Mouse (Mus musculus): ENCODE results near the gene Mfsd9. TPM values are rescaled to one million over a fixed set of nuclear protein-coding genes. Genes with fewer than 3 reads are reported as not detected.

The Mfsd9 gene
- polyA plus RNA-seq, 1 experiment from 2014 or later = 3.0 TPM

- DNase-seq (ENCODE audit: low spot score, missing footprints) (no peak), ATAC-seq (ENCODE audit: low FRiP score) (no peak)
- H3K27ac ChIP-seq (ENCODE audit: low read depth, low read length) = no peak overlapping the region
- 89% methylated on average over 7 of the region's 7 CpGs for WGBS
- H3K9me3 ChIP-seq (ENCODE audit: control insufficient read depth, low read length) = no peaks in the 10 kb centered on the region
- no peak overlapping the region for H3K4me2 ChIP-seq
- no peaks in the 10 kb centered on the region for H3K36me3 ChIP-seq (ENCODE audit: control insufficient read depth, insufficient read depth, low read length)
- H3K27me3 ChIP-seq (ENCODE audit: control insufficient read depth, insufficient read depth, low read length) = no peaks in the 10 kb centered on the region
- no peak overlapping the region for H3K4me3 ChIP-seq (ENCODE audit: low read depth, low read length)
- H3K9ac ChIP-seq (ENCODE audit: low read length) = no peak overlapping the region
- no peaks in the 10 kb centered on the region for H3K4me1 ChIP-seq (ENCODE audit: control insufficient read depth, insufficient read depth, low read length)
These were observed 19.1 kb downstream of the Mfsd9 start for GRCm38 (mm10) chr1:40771196-40771970.

GRCm38 (mm10) chr1:40769331-40769894 lies 21.1 kb downstream of the Mfsd9 start:
- H3K9ac ChIP-seq (ENCODE audit: low read length) = no peak overlapping the region
- DNase-seq (ENCODE audit: low spot score, missing footprints) = no peak
- WGBS = 67% methylated on average over 4 of the region's 4 CpGs
- no peaks in the 10 kb centered on the region for H3K9me3 ChIP-seq (ENCODE audit: control insufficient read depth, low read length)
- no peaks in the 10 kb centered on the region for H3K4me1 ChIP-seq (ENCODE audit: control insufficient read depth, insufficient read depth, low read length)
- ATAC-seq (ENCODE audit: low FRiP score) = no peak
- no peaks in the 10 kb centered on the region for H3K27me3 ChIP-seq (ENCODE audit: control insufficient read depth, insufficient read depth, low read length)
- H3K4me2 ChIP-seq = no peak overlapping the region
- no peaks in the 10 kb centered on the region for H3K36me3 ChIP-seq (ENCODE audit: control insufficient read depth, insufficient read depth, low read length)
- H3K27ac ChIP-seq (ENCODE audit: low read depth, low read length) = no peak overlapping the region
- H3K4me3 ChIP-seq (ENCODE audit: low read depth, low read length) = no peak overlapping the region

- H3K4me1 ChIP-seq (ENCODE audit: control insufficient read depth, insufficient read depth, low read length) = no peaks in the 10 kb centered on the region
These were observed 21.9 kb downstream of the Mfsd9 start for GRCm38 (mm10) chr1:40768606-40769005.

GRCm38 (mm10) chr1:40767588-40767987 lies 22.9 kb downstream of the Mfsd9 start:
- Histone ChIP-seq H3K36me3 (ENCODE audit: control insufficient read depth, insufficient read depth, low read length) (no peaks in the 10 kb centered on the region), H3K4me2 (no peak overlapping the region), H3K27ac (ENCODE audit: low read depth, low read length) (no peak overlapping the region), H3K27me3 (ENCODE audit: control insufficient read depth, insufficient read depth, low read length) (no peaks in the 10 kb centered on the region), H3K4me3 (ENCODE audit: low read depth, low read length) (no peak overlapping the region), H3K9ac (ENCODE audit: low read length) (no peak overlapping the region), H3K4me1 (ENCODE audit: control insufficient read depth, insufficient read depth, low read length) (no peaks in the 10 kb centered on the region), H3K9me3 (ENCODE audit: control insufficient read depth, low read length) (no peaks in the 10 kb centered on the region)
- DNase-seq (ENCODE audit: low spot score, missing footprints) (no peak), ATAC-seq (ENCODE audit: low FRiP score) (no peak)
- WGBS = 87% methylated on average over 18 of the region's 18 CpGs

More at GRCm38 (mm10) chr1:40768606-40769005, 21.9 kb downstream of the Mfsd9 start:
- Histone ChIP-seq H3K27me3 (ENCODE audit: control insufficient read depth, insufficient read depth, low read length) (no peaks in the 10 kb centered on the region), H3K27ac (ENCODE audit: low read depth, low read length) (no peak overlapping the region), H3K9ac (ENCODE audit: low read length) (no peak overlapping the region), H3K4me3 (ENCODE audit: low read depth, low read length) (no peak overlapping the region), H3K9me3 (ENCODE audit: control insufficient read depth, low read length) (no peaks in the 10 kb centered on the region), H3K36me3 (ENCODE audit: control insufficient read depth, insufficient read depth, low read length) (no peaks in the 10 kb centered on the region), H3K4me2 (no peak overlapping the region)
- DNase-seq (ENCODE audit: low spot score, missing footprints) (peak; percentile 91), ATAC-seq (ENCODE audit: low FRiP score) (no peak)
- 25% methylated on average over 6 of the region's 6 CpGs for WGBS

- DNase-seq (ENCODE audit: low spot score, missing footprints) = no peak
- Histone ChIP-seq H3K27me3 (ENCODE audit: control insufficient read depth, insufficient read depth, low read length) (no peaks in the 10 kb centered on the region), H3K9me3 (ENCODE audit: control insufficient read depth, low read length) (no peaks in the 10 kb centered on the region), H3K4me2 (no peak overlapping the region), H3K9ac (ENCODE audit: low read length) (no peak overlapping the region), H3K4me3 (ENCODE audit: low read depth, low read length) (no peak overlapping the region), H3K4me1 (ENCODE audit: control insufficient read depth, insufficient read depth, low read length) (no peaks in the 10 kb centered on the region), H3K27ac (ENCODE audit: low read depth, low read length) (no peak overlapping the region), H3K36me3 (ENCODE audit: control insufficient read depth, insufficient read depth, low read length) (no peaks in the 10 kb centered on the region)
- WGBS = 92% methylated on average over 12 of the region's 12 CpGs
- ATAC-seq (ENCODE audit: low FRiP score) = no peak
These were observed 25.0 kb downstream of the Mfsd9 start for GRCm38 (mm10) chr1:40765521-40765920.

GRCm38 (mm10) chr1:40764701-40765275 lies 25.7 kb downstream of the Mfsd9 start:
- Histone ChIP-seq H3K4me2 (no peak overlapping the region), H3K27me3 (ENCODE audit: control insufficient read depth, insufficient read depth, low read length) (no peaks in the 10 kb centered on the region), H3K9ac (ENCODE audit: low read length) (no peak overlapping the region), H3K36me3 (ENCODE audit: control insufficient read depth, insufficient read depth, low read length) (no peaks in the 10 kb centered on the region), H3K4me1 (ENCODE audit: control insufficient read depth, insufficient read depth, low read length) (no peaks in the 10 kb centered on the region), H3K9me3 (ENCODE audit: control insufficient read depth, low read length) (no peaks in the 10 kb centered on the region), H3K27ac (ENCODE audit: low read depth, low read length) (no peak overlapping the region), H3K4me3 (ENCODE audit: low read depth, low read length) (no peak overlapping the region)
- WGBS = 92% methylated on average over 15 of the region's 15 CpGs
- no peak for ATAC-seq (ENCODE audit: low FRiP score)
- no peak for DNase-seq (ENCODE audit: low spot score, missing footprints)

GRCm38 (mm10) chr1:40764042-40764441 lies 26.4 kb downstream of the Mfsd9 start:
- WGBS = 90% methylated on average over 1 of the region's 1 CpGs
- H3K27me3 ChIP-seq (ENCODE audit: control insufficient read depth, insufficient read depth, low read length) = no peaks in the 10 kb centered on the region
- H3K4me3 ChIP-seq (ENCODE audit: low read depth, low read length) = no peak overlapping the region
- H3K4me2 ChIP-seq = no peak overlapping the region
- H3K9ac ChIP-seq (ENCODE audit: low read length) = no peak overlapping the region
- no peaks in the 10 kb centered on the region for H3K4me1 ChIP-seq (ENCODE audit: control insufficient read depth, insufficient read depth, low read length)
- no peaks in the 10 kb centered on the region for H3K9me3 ChIP-seq (ENCODE audit: control insufficient read depth, low read length)
- H3K27ac ChIP-seq (ENCODE audit: low read depth, low read length) = no peak overlapping the region
- ATAC-seq (ENCODE audit: low FRiP score) (no peak), DNase-seq (ENCODE audit: low spot score, missing footprints) (no peak)
- H3K36me3 ChIP-seq (ENCODE audit: control insufficient read depth, insufficient read depth, low read length) = no peaks in the 10 kb centered on the region

- DNase-seq (ENCODE audit: low spot score, missing footprints) (no peak), ATAC-seq (ENCODE audit: low FRiP score) (no peak)
- Histone ChIP-seq H3K9me3 (ENCODE audit: control insufficient read depth, low read length) (no peaks in the 10 kb centered on the region), H3K36me3 (ENCODE audit: control insufficient read depth, insufficient read depth, low read length) (no peaks in the 10 kb centered on the region), H3K4me1 (ENCODE audit: control insufficient read depth, insufficient read depth, low read length) (no peaks in the 10 kb centered on the region), H3K27me3 (ENCODE audit: control insufficient read depth, insufficient read depth, low read length) (no peaks in the 10 kb centered on the region), H3K4me3 (ENCODE audit: low read depth, low read length) (no peak overlapping the region), H3K4me2 (no peak overlapping the region), H3K9ac (ENCODE audit: low read length) (no peak overlapping the region), H3K27ac (ENCODE audit: low read depth, low read length) (no peak overlapping the region)
- WGBS = 93% methylated on average over 6 of the region's 6 CpGs
These were observed 30.6 kb downstream of the Mfsd9 start for GRCm38 (mm10) chr1:40759751-40760445.

- WGBS = 87% methylated on average over 5 of the region's 5 CpGs
These were observed 44.4 kb downstream of the Mfsd9 start for GRCm38 (mm10) chr1:40746089-40746488.

More at GRCm38 (mm10) chr1:40746089-40746488, 44.4 kb downstream of the Mfsd9 start:
- H3K4me2 ChIP-seq = no peak overlapping the region
- no peak overlapping the region for H3K27ac ChIP-seq (ENCODE audit: low read depth, low read length)
- H3K9me3 ChIP-seq (ENCODE audit: control insufficient read depth, low read length) = no peaks in the 10 kb centered on the region
- H3K27me3 ChIP-seq (ENCODE audit: control insufficient read depth, insufficient read depth, low read length) = no peaks in the 10 kb centered on the region
- ATAC-seq (ENCODE audit: low FRiP score) (no peak), DNase-seq (ENCODE audit: low spot score, missing footprints) (no peak)
- H3K9ac ChIP-seq (ENCODE audit: low read length) = no peak overlapping the region
- H3K4me3 ChIP-seq (ENCODE audit: low read depth, low read length) = no peak overlapping the region
- no peaks in the 10 kb centered on the region for H3K4me1 ChIP-seq (ENCODE audit: control insufficient read depth, insufficient read depth, low read length)
- H3K36me3 ChIP-seq (ENCODE audit: control insufficient read depth, insufficient read depth, low read length) = no peaks in the 10 kb centered on the region
